Mouse (Mus musculus): ENCODE measurements around the gene Ctsg. TPM values are rescaled to one million over a fixed set of nuclear protein-coding genes. Genes with fewer than 3 reads are reported as not detected.

Gene Ctsg
- total and polyA plus RNA-seq, 2 experiments from 2014 or later = 0.41 TPM; not detected in 1

GRCm38 (mm10) chr14:56105447-56106180, 3.2 kb upstream of the Ctsg start:
- 76% methylated on average over 13 of the region's 13 CpGs for WGBS
- no peaks in the 10 kb centered on the region for H3K9me3 ChIP-seq (ENCODE audit: low read length)
- no peak overlapping the region for H3K9ac ChIP-seq
- H3K4me2 ChIP-seq (ENCODE audit: low read depth) = no peak overlapping the region
- TF ChIP-seq CTCF (IDR thresholded peaks at IDR 0.05; ENCODE audit: low read depth) = no peak
- H3K4me1 ChIP-seq (ENCODE audit: insufficient read depth) = no peaks in the 10 kb centered on the region
- DNase-seq = no peak
- no peak overlapping the region for H3K4me3 ChIP-seq (ENCODE audit: low read depth, low read length)
- ATAC-seq = no peak
- H3K27ac ChIP-seq (ENCODE audit: low read depth, low read length) = no peak overlapping the region
- no peaks in the 10 kb centered on the region for H3K36me3 ChIP-seq (ENCODE audit: insufficient read depth)
- no peaks in the 10 kb centered on the region for H3K27me3 ChIP-seq (ENCODE audit: insufficient read depth, low read length)

GRCm38 (mm10) chr14:56105016-56105415, 2.6 kb upstream of the Ctsg start:
- H3K4me3 ChIP-seq (ENCODE audit: low read depth, low read length) = no peak overlapping the region
- DNase-seq (no peak), ATAC-seq (no peak)
- no peak overlapping the region for H3K27ac ChIP-seq (ENCODE audit: low read depth, low read length)
- 92% methylated on average over 5 of the region's 5 CpGs for WGBS
- H3K4me2 ChIP-seq (ENCODE audit: low read depth) = no peak overlapping the region
- no peak overlapping the region for H3K9ac ChIP-seq
- no peak for TF ChIP-seq CTCF (IDR thresholded peaks at IDR 0.05; ENCODE audit: low read depth)
- no peaks in the 10 kb centered on the region for H3K9me3 ChIP-seq (ENCODE audit: low read length)
- no peaks in the 10 kb centered on the region for H3K4me1 ChIP-seq (ENCODE audit: insufficient read depth)
- H3K27me3 ChIP-seq (ENCODE audit: insufficient read depth, low read length) = no peaks in the 10 kb centered on the region
- H3K36me3 ChIP-seq (ENCODE audit: insufficient read depth) = no peaks in the 10 kb centered on the region

- DNase-seq (peak; percentile 43), ATAC-seq (peak; percentile 81; the same call in 1 of the 2 replicates)
- TF ChIP-seq CTCF (IDR thresholded peaks at IDR 0.05; ENCODE audit: low read depth) = no peak
- Histone ChIP-seq H3K27ac (ENCODE audit: low read depth, low read length) (no peak overlapping the region), H3K4me3 (ENCODE audit: low read depth, low read length) (no peak overlapping the region), H3K4me1 (ENCODE audit: insufficient read depth) (no peaks in the 10 kb centered on the region), H3K36me3 (ENCODE audit: insufficient read depth) (no peaks in the 10 kb centered on the region), H3K4me2 (ENCODE audit: low read depth) (no peak overlapping the region), H3K27me3 (ENCODE audit: insufficient read depth, low read length) (no peaks in the 10 kb centered on the region), H3K9me3 (ENCODE audit: low read length) (no peaks in the 10 kb centered on the region), H3K9ac (no peak overlapping the region)
- 39% methylated on average over 3 of the region's 3 CpGs for WGBS
Measured at GRCm38 (mm10) chr14:56103452-56103851, 1.1 kb upstream of the Ctsg start.

- Histone ChIP-seq H3K27me3 (ENCODE audit: insufficient read depth, low read length) (no peaks in the 10 kb centered on the region), H3K9me3 (ENCODE audit: low read length) (no peaks in the 10 kb centered on the region), H3K9ac (no peak overlapping the region), H3K4me1 (ENCODE audit: insufficient read depth) (no peaks in the 10 kb centered on the region), H3K36me3 (ENCODE audit: insufficient read depth) (no peaks in the 10 kb centered on the region), H3K4me3 (ENCODE audit: low read depth, low read length) (no peak overlapping the region), H3K27ac (ENCODE audit: low read depth, low read length) (no peak overlapping the region), H3K4me2 (ENCODE audit: low read depth) (no peak overlapping the region)
- 88% methylated on average over 4 of the region's 4 CpGs for WGBS
- ATAC-seq (no peak; the same call in 1 of the 2 replicates), DNase-seq (no peak)
- TF ChIP-seq CTCF (IDR thresholded peaks at IDR 0.05; ENCODE audit: low read depth) = peak; percentile 57; the same call in 1 of the 2 replicates
Measured at GRCm38 (mm10) chr14:56098940-56099339, 3.4 kb downstream of the Ctsg start.

GRCm38 (mm10) chr14:56097597-56097996, 4.8 kb downstream of the Ctsg start:
- WGBS = 85% methylated on average over 1 of the region's 1 CpGs
- no peak for ATAC-seq
- TF ChIP-seq CTCF (IDR thresholded peaks at IDR 0.05; ENCODE audit: low read depth) = no peak
- H3K9ac ChIP-seq = no peak overlapping the region
- H3K36me3 ChIP-seq (ENCODE audit: insufficient read depth) = no peaks in the 10 kb centered on the region
- no peak for DNase-seq
- H3K4me2 ChIP-seq (ENCODE audit: low read depth) = no peak overlapping the region
- no peaks in the 10 kb centered on the region for H3K9me3 ChIP-seq (ENCODE audit: low read length)
- no peaks in the 10 kb centered on the region for H3K27me3 ChIP-seq (ENCODE audit: insufficient read depth, low read length)
- no peak overlapping the region for H3K27ac ChIP-seq (ENCODE audit: low read depth, low read length)
- no peak overlapping the region for H3K4me3 ChIP-seq (ENCODE audit: low read depth, low read length)
- H3K4me1 ChIP-seq (ENCODE audit: insufficient read depth) = no peaks in the 10 kb centered on the region

- no peak overlapping the region for H3K9ac ChIP-seq
- no peak overlapping the region for H3K27ac ChIP-seq (ENCODE audit: low read depth, low read length)
- no peak overlapping the region for H3K4me2 ChIP-seq (ENCODE audit: low read depth)
- H3K4me3 ChIP-seq (ENCODE audit: low read depth, low read length) = no peak overlapping the region
- no peaks in the 10 kb centered on the region for H3K9me3 ChIP-seq (ENCODE audit: low read length)
- DNase-seq (no peak), ATAC-seq (no peak)
- no peaks in the 10 kb centered on the region for H3K27me3 ChIP-seq (ENCODE audit: insufficient read depth, low read length)
- WGBS = 79% methylated on average over 2 of the region's 2 CpGs
- no peak for TF ChIP-seq CTCF (IDR thresholded peaks at IDR 0.05; ENCODE audit: low read depth)
- no peaks in the 10 kb centered on the region for H3K4me1 ChIP-seq (ENCODE audit: insufficient read depth)
- no peaks in the 10 kb centered on the region for H3K36me3 ChIP-seq (ENCODE audit: insufficient read depth)
Measured at GRCm38 (mm10) chr14:56093353-56093752, 9.0 kb downstream of the Ctsg start.

GRCm38 (mm10) chr14:56086711-56087110, 15.7 kb downstream of the Ctsg start:
- no peaks in the 10 kb centered on the region for H3K27me3 ChIP-seq (ENCODE audit: insufficient read depth, low read length)
- no peaks in the 10 kb centered on the region for H3K4me1 ChIP-seq (ENCODE audit: insufficient read depth)
- H3K4me2 ChIP-seq (ENCODE audit: low read depth) = no peak overlapping the region
- no peak overlapping the region for H3K27ac ChIP-seq (ENCODE audit: low read depth, low read length)
- DNase-seq (no peak), ATAC-seq (no peak)
- no peak overlapping the region for H3K4me3 ChIP-seq (ENCODE audit: low read depth, low read length)
- no peak overlapping the region for H3K9ac ChIP-seq
- no peaks in the 10 kb centered on the region for H3K9me3 ChIP-seq (ENCODE audit: low read length)
- no peaks in the 10 kb centered on the region for H3K36me3 ChIP-seq (ENCODE audit: insufficient read depth)
- WGBS = 77% methylated on average over 3 of the region's 3 CpGs
- TF ChIP-seq CTCF (IDR thresholded peaks at IDR 0.05; ENCODE audit: low read depth) = no peak
